Mouse (Mus musculus) cerebellum, adult 8-10 months (tissue): ENCODE measurements around the gene Snap29.
A peak's percentile ranks its signal among the peaks of the same experiment; 100 is the strongest.

Source experiments
- DNase-seq: peaks from one replicate; pipeline ENCODE4 v3.0.0; 2022

The Snap29 gene

DNA sequence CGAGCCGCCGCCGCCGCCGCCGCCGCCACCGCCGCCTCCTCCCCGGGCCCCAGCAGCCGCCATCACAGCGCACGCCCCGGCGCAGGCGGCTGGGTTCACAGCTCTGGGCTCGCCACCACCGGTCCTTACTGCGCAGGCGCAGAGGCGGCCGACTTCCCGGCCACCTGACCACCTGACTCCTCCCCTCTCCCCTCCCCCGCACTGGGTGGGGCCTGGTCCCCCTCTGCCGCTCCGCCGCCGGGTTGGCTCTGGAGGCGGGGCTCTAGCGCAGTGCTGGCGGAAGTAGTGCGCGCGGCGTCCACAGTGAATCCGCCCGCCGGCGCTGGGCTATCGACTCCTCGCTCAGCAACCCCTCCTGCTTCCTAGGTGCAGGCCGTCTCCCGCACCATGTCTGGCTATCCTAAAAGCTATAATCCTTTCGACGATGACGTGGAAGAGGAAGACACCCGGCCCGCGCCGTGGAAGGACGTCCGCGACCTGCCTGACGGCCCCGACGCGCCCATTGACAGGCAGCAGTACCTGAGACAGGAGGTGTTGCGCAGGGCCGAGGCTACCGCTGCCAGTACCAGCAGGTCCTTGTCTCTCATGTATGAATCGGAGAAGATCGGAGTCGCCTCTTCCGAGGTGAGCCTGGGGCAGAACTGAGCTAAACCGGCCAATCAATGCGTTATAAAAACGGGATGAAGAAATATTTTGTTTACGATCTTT is at the start of gene Snap29, which contains the start of gene Pi4ka:
Gene Snap29 (plus strand): TSS at position 251 of the 708 bp plus-strand sequence.
Gene Pi4ka (minus strand): TSS at position 579 of the 708 bp plus-strand sequence.
- peak; percentile 100 for DNase-seq

DNA sequence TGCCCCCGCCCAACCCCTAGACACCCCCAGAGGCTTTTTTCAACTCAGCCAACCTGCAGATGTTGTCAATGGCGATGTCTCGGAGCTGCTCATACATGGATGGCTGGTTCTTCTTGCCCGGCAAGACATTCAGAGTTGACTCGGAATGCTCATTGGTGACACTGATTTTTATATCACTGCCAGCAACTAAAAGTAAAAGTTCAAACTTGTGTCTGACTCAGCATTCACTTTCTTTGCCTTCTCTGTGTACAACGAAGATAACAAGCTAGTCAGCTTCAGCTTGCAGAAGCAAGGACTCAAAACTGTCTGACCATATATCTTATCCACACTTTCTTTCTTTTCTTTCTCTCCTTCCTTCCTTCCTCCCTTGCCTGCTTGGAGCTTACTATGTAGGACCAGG is 49.8 kb upstream of the Snap29 start:
- DNase-seq: no peak

DNA sequence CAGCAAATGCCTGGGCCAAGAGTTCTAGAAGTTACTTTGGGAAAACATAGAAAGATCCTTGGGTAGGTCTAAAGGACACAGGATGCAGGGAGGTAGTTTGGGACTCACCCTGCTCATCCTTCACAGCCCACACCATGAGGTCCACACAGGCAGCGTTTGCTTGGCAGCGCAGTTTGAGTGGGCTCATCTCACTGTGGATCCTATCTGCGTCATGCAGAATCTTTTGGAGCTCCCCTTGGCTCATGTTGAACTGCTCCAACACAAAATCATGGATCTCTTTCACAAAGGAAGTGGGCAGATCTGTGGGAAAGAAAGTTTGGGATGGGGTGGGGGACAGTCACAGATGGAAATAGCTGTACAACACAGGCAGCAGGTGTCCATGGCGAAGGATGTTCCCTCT is 47.0 kb upstream of the Snap29 start:
- no peak for DNase-seq

DNA sequence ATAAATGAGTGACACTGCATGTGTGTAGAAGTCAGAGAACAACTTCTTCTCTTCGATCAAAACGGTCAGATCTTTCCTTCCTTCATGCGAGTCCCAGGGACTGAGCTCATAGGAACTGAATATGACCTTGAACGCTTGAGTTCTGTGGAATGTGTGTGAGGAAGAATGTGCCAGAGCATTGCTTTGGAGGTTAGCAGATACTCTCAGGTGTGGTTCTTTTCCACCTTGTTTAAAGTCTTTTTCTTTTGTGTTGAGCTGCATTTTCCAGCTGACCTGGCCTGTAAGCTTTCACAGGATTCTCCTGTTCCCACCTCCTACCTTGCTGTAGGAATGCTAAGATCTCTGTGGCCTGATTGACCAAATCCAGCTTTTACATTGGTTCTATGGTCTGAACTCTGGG is 23.5 kb upstream of the Snap29 start:
- DNase-seq: no peak

DNA sequence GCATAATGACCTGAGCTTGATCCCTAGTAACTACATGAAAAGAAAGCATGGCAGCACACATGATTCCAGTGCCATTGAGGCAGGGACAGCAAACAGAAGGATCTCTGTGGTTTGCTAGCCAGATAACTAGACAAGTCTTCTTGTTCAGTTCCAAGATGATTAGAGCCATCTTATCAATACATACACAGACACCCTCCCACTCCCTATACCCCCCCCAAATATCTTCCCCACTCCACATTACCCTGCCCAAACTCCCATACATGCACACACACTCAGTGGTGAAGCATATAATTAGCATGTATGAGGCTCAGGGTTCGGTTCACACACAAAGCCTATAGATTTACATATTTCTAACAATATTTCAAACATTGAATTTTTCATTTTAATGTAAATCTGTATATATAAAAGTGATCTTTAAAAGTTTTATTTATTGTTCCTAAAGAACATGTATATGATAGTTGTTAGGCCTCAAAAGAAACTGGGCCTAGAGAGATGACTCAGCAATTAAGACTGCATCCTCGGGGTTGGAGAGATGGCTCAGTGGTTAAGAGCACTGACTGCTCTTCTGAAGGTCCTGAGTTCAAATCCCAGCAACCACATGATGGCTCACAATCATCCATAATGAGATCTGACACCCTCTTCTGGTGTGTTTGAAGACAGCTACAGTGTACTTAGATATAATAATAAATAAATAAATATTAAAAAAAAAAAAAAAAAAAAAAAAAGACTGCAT is 22.0 kb upstream of the Snap29 start:
- no peak for DNase-seq

DNA sequence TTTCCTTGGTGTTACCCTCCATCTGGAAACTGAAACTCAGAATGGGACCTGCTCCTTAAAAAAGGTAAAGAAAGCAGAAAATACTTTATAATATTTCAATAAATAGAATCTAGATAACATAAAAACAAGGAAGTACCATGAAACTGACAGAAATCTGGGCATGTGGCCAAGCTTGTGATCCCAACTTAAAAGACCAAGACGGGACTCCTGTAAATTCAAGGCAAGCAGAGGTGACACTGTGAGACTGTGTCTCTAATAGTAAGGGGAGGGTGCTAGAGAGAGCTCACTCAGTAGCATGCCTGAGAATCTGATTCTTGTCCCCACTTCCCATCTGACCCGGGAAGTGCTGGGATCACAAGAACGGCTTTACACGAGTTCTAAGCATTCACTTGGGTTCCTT is 13.0 kb upstream of the Snap29 start:
- no peak for DNase-seq

DNA sequence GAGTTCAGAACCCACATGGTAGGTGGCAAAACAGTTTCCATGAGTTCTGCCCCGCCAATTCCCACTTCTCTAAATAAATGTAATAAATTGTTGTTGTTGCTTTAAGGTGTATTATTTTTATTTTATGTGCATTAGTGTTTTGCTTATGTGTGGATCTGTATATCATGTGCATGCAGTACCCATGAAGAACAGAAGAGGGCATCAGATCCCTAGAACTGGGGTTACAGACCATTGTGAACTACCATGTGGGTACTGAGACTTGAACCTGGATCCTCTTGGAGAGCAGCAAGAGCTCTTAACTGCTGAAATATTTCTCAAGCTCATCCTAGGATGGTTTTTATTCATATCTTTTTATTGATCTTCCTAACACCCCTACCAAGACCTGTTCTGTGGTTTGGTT is 2.9 kb upstream of the Snap29 start:
- DNase-seq: peak; percentile 31

DNA sequence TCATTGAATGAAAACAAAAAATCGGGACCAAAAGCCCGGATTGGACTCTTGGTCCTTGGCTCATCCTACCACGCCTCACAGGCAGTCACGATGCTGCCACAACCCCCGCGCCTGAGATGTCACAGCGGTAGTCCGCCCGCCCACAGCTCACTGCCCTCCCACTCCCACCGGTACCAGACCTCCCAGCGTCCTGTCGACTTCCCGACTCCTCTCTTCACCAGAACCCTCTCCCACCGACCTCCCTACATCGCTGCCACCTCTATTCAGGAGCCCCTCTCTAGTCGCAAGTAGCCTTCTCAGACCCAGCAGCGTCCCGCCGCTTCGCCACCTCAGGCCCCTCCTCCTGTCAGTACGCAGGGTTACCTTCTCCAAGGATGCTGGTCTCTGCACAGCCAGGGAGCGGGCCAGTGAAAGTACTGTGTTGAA is 502 bp upstream of the Snap29 start:
- no peak for DNase-seq

DNA sequence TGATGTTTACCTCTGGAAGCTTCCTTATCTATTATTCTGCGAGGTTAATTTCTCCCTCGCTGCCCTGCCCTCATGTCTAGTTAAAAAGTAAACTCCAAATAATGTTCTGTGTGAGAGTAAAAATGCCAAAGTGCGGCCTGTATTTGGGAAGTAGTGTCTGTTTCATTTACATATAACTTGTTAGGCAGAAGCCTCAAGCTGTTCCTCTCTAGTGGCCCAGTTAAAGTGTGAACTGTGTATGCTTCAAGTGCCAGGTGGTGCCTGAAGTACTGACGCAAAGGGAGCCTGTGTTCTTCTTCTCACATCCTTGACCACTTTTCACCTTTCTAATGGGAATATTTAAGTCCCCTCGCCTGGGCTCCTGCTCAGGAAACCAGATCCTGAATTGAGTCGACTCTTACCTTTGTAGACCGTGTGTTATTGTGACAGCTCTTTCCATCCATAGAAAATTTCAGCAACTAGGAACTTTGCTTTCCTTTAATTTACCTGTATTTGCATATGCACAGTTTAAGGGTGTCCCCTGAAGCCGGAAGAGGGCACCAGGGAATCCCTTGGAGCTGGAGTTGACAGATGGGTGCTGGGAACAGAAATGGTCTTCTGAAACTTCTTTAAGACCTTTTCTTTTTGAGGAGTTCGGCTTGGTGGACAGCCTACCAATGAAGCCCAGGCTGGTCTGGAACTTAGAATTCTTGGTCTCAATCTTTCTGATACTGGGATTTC is 886 bp downstream of the Snap29 start:
- peak; percentile 21 for DNase-seq

DNA sequence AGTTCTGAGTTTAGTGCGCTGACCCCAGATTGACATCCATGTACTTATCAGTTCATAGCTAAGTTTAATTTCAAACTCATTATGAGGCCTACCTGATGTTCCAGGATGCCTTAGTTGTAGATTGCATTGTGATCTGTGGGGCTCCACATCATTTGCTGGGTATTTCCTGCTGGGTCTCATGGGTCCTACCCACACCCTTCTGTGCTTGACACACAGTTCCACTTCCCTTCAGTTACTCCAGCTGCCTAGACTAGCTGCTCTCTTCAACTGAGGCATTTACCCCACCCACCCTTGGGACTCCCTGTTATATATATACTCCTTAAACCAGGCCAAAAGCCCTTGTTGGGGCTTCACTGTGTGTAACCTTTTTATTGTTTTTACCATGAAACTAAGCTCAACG is 3.3 kb downstream of the Snap29 start:
- no peak for DNase-seq

DNA sequence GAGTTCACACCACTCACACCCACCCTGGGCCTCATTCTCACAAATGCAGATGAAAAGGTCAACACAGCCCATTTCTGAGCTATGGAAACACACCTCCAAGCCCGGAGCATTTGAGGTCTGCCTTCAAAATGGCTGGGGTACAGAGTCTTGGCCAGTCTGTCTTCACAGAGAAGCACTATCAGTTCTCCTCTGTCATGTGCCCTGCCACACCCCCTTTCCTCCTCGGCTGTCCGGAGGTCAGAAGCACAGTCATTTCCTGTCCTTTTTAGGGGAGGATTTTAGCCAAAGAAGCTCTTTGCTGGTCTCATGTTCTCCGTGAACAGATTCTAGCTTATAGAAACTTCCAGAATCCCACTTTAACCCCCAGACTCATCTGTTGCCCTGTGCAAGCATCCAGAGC is 4.4 kb downstream of the Snap29 start:
- DNase-seq: no peak

DNA sequence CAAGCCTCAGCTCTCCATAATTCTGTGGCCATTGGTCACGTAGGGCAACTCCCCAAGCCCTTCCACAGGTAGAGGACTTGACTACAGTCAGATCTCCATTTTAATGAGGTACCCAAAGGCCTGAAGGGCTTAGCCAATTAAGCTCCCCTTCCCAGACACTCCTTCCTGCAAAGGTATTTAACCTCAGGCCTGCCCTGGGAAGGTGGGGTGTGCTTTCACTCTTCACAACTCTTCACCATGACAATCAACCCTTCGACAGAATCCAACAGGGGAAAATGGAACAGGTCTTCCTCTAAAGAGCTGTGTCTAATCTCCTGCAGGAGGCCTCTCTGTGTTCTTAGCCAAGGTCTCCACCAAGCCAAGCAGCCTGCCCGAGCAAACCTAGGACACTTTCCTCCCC is 17.2 kb downstream of the Snap29 start:
- no peak for DNase-seq

DNA sequence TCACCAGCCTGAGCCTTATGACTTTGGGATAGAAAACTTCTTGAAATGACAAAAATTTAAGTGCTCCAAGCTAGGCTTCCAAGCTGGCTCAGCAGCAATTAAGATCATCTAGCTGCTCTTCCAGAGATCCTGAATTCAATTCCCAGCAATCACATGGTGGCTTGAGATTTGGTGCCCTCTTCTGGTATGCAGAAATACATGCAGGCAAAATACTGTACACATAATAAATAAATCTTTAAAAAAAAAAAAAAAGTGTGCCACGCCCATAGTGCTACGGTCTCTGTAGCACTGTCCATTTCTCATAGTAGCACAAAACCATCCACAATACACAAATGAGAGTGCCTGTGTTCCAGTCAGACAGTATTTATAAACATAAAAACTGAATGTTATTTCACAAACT is 26.8 kb downstream of the Snap29 start:
- DNase-seq: no peak

DNA sequence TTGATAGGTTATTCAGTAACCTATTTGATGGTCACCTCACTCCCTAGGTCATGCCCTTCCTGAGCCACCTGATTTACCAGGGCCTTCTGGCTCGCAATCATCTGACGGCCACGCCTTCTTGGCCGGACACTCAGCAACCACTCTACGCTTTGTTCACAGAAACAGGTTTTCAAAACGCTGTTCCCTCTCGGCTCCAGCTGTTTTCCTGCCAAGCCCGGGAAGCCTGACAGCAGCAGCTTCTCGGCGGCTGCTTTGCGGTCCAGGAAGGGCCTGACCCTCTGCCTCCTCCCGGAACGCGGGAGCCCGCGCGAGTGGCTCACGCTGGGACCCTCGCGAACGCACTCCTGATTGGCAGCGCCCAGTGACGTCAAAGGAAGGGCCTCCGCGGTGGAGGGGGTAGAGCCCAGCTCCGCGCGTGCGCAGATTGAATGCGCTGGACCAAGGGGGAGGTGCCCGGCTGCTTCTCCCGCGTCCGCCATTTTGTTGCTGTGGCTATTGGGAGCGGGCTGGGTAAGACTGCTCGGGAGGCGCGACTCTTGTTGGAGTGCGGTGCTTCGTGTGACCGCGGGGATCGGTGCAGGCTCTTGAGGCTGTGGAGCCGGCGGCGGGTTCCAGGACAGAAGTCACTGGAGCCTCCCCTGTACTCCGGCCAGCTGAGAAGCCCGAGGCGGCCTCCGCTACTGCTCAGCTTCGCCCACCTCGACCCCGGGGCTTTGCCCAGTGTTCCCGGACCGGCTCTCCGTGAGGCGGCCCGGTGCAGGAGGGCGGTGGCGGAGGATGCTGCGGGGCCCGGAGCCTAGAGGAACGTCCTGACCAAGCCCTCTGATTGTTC is 46.0 kb downstream of the Snap29 start, which contains the start of gene Crkl:
Gene Crkl (plus strand): TSS at position 447 of the 832 bp plus-strand sequence.
- DNase-seq: peak; percentile 98

DNA sequence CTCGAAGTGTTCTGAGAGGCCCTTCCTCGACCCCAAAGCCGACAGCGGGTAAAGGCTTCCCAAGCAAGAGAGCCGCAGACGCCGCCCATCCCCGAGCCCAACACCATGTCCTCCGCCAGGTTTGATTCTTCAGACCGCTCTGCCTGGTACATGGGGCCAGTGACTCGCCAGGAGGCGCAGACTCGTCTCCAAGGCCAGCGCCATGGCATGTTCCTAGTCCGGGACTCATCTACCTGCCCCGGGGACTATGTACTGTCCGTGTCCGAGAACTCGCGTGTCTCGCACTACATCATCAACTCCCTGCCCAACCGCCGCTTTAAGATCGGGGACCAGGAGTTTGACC is 46.6 kb downstream of the Snap29 start:
- no peak for DNase-seq

DNA sequence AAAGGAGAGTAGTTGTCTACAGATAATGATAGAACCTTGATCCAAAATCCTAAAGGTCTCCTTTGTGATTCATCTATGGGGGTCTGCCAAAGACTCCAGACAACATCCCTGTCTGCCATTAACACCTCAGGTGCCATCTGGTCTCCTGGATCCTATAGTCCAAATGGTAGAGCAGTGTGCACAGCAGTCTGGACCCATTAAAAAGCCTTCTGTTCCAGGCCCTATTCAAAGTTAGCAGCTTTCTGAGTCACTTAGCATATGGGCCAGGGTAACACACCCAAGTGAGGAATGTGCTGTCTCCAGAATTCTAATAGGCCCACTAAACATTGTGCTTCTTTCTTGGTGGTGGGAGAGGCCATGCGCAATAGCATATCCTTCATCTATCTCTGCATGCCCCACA is 51.1 kb downstream of the Snap29 start:
- no peak for DNase-seq

DNA sequence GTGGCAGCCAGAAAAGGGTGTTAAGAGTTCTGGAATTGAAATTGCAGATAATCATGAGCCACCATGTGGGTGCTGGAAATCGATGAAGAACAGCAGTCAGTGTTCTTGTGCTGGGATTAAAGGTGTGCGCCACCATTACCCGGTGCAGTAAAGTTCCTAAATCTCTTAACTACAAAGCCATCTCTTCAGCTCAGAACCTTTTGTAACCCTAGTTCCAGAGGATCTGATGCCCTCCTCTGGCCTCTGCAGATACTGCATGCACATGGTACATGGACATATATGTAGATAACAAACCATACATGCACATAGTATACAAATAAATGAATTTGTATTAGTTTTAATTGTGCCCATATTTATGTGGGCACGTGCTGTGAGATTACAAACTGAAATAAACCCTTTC is 54.5 kb downstream of the Snap29 start:
- no peak for DNase-seq

DNA sequence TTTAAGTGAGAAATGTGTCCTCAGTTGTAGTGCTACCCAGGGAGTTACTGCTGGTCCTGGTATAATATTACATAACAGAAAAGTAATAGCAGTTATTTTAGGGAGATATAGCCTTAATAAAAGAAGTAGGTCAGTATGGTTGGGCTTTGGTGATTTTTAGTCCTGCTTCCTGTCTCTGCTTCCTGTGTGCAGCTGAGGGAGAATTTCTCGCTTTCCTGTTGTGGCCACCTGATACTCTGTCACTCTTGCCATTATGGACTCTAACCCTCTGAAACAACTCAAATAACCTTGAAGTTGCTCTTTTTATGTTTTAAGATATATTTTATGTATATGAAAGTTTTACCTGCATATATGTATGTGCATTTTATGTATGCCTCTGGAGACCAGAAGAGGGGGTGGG is 55.8 kb downstream of the Snap29 start:
- DNase-seq: no peak

DNA sequence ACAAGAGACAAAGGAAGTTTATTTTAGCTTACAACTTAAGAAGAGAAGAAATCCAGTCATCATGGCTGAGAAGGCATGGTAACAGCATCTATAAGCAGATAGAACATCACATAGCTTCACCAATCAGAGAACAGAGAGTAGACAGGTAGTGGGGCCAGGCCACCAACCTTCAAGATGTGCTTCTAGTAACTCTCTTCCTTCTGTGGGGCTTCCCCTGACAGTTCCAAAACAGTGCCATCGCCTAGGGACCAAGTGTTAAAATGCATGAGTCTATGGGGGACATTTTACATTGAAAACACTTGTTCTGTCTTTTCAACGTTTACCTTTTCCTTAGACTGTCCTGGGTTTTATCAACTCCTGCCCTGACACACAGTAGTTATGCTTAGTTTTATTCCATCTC is 57.4 kb downstream of the Snap29 start:
- no peak for DNase-seq

DNA sequence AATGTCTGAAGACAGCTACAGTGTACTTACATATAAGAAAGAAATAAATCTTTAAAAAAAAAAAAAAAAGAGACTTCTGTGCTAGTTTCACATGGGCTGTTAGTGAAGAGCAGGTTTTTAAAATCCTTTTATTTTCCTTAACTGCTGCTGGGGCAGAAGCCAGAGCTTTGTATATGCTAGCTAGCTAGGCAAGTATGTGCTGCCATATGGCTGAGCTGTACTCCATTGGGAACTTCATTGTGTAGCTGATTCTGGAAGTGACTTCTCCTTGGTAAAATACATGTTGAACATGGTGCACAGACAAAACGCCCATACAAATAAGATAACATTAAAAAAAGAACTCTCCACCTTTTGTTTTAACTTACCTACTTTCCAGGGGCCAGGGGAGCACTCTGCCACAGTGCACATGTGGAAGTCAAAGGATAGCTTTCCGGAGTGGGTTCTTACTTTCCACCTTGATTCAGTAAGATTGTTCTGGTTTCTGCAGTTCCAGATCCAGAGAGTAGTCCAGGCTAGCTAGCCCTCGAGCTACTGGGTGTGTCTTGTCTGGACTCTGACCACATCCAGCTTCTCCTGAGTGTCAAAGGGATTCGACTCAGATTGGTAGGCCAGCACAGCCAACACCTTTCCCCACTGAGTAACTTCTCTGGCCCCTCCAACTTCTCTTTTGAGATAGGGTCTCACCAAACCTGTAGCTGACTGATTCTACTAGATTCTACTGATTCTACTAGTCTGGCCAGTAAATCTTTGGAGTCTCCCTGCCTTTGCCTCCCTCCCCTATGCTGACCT is 61.3 kb downstream of the Snap29 start:
- DNase-seq: no peak

DNA sequence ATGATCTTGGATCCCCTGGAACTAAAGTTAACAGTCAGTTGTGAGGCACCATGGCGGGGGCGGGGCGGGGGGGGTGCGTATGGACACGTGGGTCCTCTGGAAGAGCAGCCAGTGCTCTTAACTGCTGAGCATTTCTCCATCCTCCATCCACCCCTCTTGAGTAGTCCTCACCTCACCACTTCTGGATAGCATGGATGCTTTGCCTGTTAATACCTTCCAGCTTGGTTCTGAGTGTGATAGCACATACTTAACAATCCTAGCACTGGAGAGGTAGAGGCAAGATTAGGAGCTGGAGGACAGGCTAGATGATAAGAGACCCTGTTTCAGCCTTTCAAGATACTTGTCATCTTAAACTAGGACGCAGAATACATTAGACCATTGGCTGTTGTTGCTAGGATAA is 66.7 kb downstream of the Snap29 start:
- no peak for DNase-seq

DNA sequence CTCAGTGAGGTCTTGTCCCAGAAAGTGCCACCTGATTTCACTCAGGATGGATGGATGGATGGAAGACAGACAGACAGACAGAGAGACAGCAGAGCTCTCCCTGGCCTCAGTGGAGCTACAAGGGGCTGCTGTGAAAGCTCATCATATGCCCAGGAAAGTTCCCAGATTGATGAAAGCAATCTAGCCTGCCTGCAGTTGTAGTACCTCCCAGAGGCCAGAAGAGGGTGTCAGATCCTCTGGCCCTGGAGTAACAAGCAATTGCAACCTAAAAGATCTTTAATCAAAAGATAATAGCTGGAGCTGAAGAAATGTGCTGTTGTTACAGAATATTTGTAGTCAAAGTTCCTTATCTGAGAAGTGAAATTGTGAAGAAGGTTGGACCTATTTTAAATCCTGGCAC is 68.3 kb downstream of the Snap29 start:
- no peak for DNase-seq
